Mouse (Mus musculus) spleen, adult 18-20 months (tissue): Measurements from ENCODE around the gene Cracr2b.

ENCODE experiments used
- DNase-seq, 2 experiments: peaks; one replicate each; pipeline ENCODE4 v3.0.0; 2022; ENCODE audit warnings: mixed read lengths in 2 of 2

The Cracr2b gene

DNA sequence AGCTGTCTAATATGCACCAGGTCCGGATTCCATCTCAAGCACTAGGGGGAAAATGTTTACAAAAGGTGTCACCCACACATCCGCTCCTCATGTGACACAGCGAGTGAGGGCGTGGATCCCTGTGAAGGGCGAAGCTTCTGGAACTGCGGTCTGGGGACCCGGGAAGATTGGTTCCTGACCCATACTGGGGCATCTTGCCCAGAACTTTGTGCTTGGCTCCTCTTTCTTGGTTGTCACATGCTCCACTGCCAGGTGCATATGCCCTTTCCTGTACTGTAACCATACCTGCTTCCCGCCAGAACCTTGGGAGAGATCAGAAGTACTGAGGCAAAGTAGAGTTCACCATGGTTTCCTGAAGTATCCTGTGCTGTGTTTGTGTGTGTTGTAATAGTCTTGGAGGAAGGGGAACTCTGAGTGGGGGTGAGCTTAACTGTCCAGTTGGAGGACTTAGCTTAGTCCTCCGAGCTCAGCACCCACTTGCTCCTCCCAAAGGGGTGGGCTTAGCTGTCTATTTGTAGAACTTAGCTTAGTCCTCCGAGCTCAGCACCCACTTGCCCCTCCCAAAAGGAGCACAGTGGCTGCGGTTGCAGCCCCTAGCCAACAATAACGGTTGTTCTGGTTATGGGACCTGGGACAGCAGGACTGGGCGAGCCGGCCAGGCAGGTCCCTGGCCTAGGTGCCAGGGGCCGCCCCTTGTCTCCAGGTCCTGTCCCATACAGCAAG lies at the start of gene Cracr2b:
Gene Cracr2b (plus strand): TSS at position 704 of the 723 bp plus-strand sequence.
- no peak for DNase-seq

- DNase-seq: no peak
Observed at GRCm38 (mm10) chr7:141411667-141412066, 49.2 kb upstream of the Cracr2b start.

GRCm38 (mm10) chr7:141413331-141413730 lies 47.6 kb upstream of the Cracr2b start:
- peak in 1 of 2 experiments; percentile 24 for DNase-seq

GRCm38 (mm10) chr7:141413809-141414584 lies 46.9 kb upstream of the Cracr2b start, which contains the start of gene Gatd1:
Gene Gatd1 (minus strand): TSS chr7:141414136.
- peak; percentile 99 for DNase-seq

DNA sequence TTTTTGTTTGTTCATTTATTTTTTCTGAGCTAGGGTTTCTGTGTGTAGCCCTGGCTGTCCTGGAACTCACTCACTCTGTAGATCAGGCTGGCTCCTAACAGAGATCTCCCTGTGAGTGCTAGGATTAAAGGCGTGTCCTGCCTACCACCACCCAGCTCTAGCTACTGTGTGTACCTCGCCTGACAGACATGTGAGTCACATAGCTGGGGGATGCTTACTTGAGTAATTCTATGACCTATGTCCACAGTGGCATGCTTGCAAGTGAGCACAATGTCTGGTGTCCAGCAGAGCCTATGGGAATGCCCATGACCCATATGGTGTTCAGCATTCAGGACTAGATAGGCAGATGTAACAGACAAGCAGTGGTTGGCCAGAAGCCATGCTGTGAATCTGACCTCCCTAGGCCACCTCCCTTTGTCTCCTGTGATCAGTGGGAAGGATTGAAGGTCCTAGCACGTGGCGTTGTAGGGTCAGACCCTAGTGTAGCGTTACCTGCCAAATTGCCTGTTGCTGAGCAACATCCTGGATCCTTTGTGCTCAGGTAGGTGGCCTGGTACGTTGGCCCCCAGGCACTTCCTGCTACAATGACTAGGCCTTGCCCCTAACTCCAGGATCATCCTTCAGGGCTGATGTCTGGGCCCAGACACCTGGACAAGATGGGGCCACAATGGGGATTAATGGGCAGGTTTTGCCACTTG lies 44.6 kb upstream of the Cracr2b start:
- DNase-seq: no peak

DNA sequence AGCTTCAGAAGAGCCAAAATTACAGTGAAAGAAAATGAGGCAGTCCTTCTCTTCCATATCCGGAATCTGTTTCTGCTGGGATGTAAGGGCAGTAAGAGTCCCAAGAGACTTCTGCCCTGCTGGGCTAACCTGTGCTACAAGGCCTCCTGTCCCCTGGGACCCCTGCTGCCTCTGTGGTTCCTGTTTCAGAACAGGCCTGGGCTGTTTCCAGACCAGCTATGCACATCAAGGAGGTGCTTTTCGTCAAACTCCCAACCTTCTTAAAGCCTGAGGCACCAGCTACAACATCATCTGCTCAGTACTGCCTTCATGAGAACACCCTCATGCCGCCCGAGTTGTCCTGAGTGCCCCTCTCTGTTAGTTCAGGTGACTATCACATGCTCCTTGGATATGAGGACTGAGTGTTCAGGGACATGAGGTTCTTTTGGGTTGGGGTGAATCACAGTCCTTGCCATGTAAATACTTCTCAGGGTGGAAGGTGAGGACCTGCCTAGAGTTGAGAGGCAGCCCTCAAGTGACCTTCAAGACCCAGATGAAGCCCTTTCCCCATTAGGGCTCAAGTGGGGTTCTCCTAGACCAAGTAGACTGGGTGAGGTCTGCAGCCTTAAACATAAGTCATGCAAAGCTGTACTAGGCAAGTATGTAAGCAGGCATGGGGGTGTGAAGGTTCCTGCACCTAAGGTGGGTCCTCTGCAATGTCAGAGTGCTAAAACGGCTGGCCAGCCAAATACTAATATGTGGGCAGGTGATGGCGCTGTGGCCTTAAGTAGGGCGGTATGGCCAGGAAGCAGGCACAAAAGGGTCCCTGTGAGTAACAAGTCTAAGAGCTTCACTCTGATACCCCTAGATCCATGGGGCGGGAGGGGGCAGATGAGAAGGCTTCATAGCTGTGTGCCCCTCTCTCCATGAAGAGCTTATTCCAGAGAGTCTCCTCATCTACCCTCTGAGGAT lies 42.9 kb upstream of the Cracr2b start:
- DNase-seq: no peak

GRCm38 (mm10) chr7:141418970-141419369 lies 41.9 kb upstream of the Cracr2b start:
- DNase-seq: no peak

GRCm38 (mm10) chr7:141420030-141420702 lies 40.7 kb upstream of the Cracr2b start:
- DNase-seq: no peak

- no peak for DNase-seq
Observed at GRCm38 (mm10) chr7:141423811-141424210, 37.1 kb upstream of the Cracr2b start.

DNA sequence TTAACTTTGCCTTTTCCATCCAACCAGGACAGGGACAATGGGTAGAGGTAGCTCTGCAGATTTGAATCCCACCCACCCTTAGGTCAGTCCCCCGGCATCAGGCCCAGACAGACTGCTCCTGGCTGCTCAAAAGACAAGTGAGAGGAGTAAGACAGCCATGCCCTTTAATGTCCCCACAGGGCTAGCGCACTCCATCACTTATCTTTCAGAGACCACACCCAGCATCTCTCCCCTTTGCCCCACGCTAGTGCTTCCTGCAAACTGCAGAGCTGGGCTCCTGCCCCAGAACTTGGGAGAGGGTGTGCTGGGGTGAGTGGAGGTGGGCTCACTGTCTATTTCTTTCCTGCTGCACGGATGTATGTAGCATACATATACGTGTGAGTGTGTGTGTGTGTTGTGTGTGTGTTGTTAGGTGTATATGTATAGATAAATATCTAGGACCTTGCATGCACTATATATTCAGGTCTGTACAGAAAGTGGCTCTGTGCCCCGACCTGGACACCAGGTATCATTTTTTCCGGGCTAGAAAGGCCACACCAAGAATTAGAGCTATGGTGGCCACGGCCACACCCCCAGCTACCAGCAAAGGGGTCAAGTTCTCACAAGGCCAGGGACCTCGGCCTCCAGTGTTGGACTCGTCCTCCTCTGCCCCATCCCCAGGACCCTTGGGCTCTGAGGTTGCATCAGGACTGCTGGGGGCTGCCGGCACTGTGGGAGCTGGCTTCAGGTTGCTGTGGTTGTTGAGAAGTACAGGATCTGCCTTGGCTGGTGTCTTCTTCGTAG lies 33.8 kb upstream of the Cracr2b start:
- DNase-seq: no peak

DNA sequence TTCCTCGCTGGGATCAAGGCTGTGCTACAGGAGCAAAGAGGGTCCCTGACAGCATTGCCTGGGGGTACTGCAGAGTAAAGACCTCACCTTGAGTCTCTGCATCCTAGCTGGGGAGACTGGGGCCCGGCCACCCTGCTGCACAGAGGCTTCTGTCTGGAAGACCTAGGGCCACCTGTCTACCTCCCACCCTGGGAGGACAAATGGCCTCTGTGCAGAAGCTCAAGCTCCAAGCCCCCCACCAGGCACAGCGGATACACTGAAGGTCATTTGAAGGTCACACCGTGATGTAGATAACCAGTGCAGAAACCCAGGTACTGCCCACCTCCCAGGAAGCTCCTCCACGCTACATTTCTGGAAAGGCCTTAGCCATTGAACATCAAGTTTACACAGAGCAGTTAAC lies 32.2 kb upstream of the Cracr2b start:
- no peak for DNase-seq

GRCm38 (mm10) chr7:141429310-141429709 lies 31.6 kb upstream of the Cracr2b start, which contains the start of gene Cend1:
Gene Cend1 (minus strand): TSS chr7:141429491.
- no peak for DNase-seq

GRCm38 (mm10) chr7:141429840-141430584 lies 30.9 kb upstream of the Cracr2b start:
- DNase-seq: no peak

- DNase-seq: no peak
Observed at GRCm38 (mm10) chr7:141430585-141431240, 30.2 kb upstream of the Cracr2b start.

DNA sequence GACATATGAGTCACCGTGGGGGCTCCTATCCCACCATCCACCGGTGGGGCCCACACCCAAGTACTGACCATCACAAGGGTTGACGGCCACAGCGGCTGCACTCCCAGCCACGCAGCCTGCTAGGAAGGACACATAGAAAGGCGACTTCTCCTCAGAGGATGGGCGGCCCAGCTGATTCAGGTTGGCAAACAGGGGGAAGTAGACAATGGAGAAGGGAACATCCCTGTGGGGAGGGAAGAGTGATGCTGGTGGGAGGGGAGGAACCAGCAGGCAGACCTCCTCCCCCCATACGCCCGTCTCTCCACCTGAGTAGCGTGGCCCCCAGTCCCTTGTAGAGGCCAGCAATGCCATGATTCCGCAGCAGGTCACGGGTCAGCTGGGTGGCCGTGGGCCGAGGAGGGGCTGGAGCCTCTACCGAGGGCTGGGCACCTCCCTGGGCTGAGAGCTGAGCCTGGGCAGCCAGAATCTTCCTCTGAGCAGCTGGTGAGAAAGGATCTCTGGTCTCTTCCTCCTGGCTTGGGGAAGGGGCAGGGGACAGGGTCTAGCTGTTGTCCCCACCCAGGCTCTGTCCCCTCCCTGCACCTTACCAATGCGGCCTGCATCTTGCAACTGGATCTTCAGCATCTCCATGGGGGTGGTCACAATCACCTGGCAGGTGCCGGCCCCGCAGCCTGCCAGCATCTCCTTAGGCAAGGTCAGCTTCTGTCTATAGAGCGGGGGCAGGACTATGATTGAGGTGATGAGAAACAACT lies 29.3 kb upstream of the Cracr2b start:
- DNase-seq: no peak

- no peak for DNase-seq
Observed at GRCm38 (mm10) chr7:141432186-141432611, 28.7 kb upstream of the Cracr2b start.

GRCm38 (mm10) chr7:141432741-141433516 lies 28.0 kb upstream of the Cracr2b start:
- no peak for DNase-seq
